Mouse (Mus musculus) ES-Bruce4 (cell line): ENCODE measurements around the gene Notch4. TPM values are rescaled to one million over a fixed set of nuclear protein-coding genes. Genes with fewer than 3 reads are reported as not detected.

Experiments used
- H3K27ac ChIP-seq: 2 replicates; pipeline ENCODE4 v1.5.1; 2012; ENCODE audit warnings: low read length, inconsistent platforms; ENCODE audit not compliant: insufficient read depth
- H3K27me3 ChIP-seq: 2 replicates; pipeline ENCODE4 v1.6.1; 2012; ENCODE audit warnings: mild to moderate bottlenecking, low read length, inconsistent platforms; ENCODE audit not compliant: control insufficient read depth, poor library complexity, insufficient read depth, severe bottlenecking
- H3K36me3 ChIP-seq: 2 replicates; pipeline ENCODE4 v1.6.1; 2012; ENCODE audit warnings: inconsistent platforms, mild to moderate bottlenecking, low read length, moderate library complexity; ENCODE audit not compliant: control insufficient read depth, poor library complexity, insufficient read depth, severe bottlenecking
- H3K4me1 ChIP-seq: one replicate; pipeline ENCODE4 v1.8.1; 2011; ENCODE audit warnings: low read length; ENCODE audit not compliant: control insufficient read depth, insufficient read depth
- H3K4me3 ChIP-seq: 2 replicates; pipeline ENCODE4 v1.5.1; 2011; ENCODE audit warnings: low read depth, mild to moderate bottlenecking, low read length
- H3K9ac ChIP-seq: 2 replicates; pipeline ENCODE4 v1.6.1; 2012; ENCODE audit warnings: low read depth, mild to moderate bottlenecking, inconsistent platforms; ENCODE audit not compliant: poor library complexity, severe bottlenecking
- H3K9me3 ChIP-seq: replicated peaks from 2 replicates; pipeline ENCODE4 v1.6.1; 2012; ENCODE audit warnings: mild to moderate bottlenecking, low read length, inconsistent platforms; ENCODE audit not compliant: control insufficient read depth, poor library complexity, insufficient read depth, severe bottlenecking
- CTCF ChIP-seq: IDR thresholded peaks from one replicate; pipeline ENCODE4 v1.8.1; 2011; ENCODE audit warnings: low read depth, low read length
- EP300 ChIP-seq: IDR thresholded peaks from 2 replicates; pipeline ENCODE4 v1.6.1; 2011; ENCODE audit warnings: low read depth, low read length; ENCODE audit not compliant: insufficient read depth
- POLR2A ChIP-seq: IDR thresholded peaks from one replicate; pipeline ENCODE4 v1.8.1; 2011; ENCODE audit warnings: low read length; ENCODE audit not compliant: insufficient read depth
- polyA plus RNA-seq: library from polyadenylated mRNA; stranded (reverse); fragments of >200 nt; gene quantifications from 2 replicates; pipeline ENCODE4 v1.2.4, GENCODE M21; 2011; ENCODE audit warnings: low read depth; ENCODE audit not compliant: missing spikeins, insufficient read depth, insufficient read length

The Notch4 gene
- polyA plus RNA-seq, 1 experiment = 7.0 TPM

GRCm38 (mm10) chr17:34587814-34588213 is 23.7 kb downstream of the Notch4 start:
- H3K9ac ChIP-seq = peak overlapping the region; percentile 80
- peak overlapping the region; percentile 97 for H3K4me3 ChIP-seq
- H3K9me3 ChIP-seq = no peaks in the 10 kb centered on the region
- no peaks in the 10 kb centered on the region for H3K27me3 ChIP-seq
- TF ChIP-seq CTCF (no peak), POLR2A (no peak), EP300 (no peak)
- H3K4me1 ChIP-seq = peaks cover 11% of the 10 kb centered on the region
- H3K36me3 ChIP-seq = no peaks in the 10 kb centered on the region
- no peak overlapping the region for H3K27ac ChIP-seq

DNA sequence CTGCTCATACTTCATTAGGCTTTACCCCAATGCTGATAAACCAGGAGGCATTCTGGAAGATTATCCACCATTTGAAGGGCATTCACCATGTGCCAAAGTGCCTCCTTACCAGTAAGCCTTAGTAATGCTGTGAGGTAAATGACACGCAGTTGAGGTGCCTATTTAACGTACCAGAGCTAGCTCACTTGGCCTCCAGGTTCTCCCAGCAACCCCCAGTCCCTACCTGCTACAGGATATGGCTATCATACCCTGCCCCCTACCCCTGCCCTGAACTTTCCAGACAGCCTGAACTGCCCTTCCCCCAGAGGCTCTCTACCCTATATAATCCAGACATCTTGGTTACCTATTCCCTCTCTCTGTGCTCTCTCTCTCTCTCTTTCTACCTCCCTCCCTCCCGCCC is 24.7 kb downstream of the Notch4 start:
- H3K27me3 ChIP-seq = no peaks in the 10 kb centered on the region
- no peaks in the 10 kb centered on the region for H3K9me3 ChIP-seq
- H3K9ac ChIP-seq = peak overlapping the region; percentile 43
- TF ChIP-seq EP300 (no peak), POLR2A (no peak), CTCF (no peak)
- no peaks in the 10 kb centered on the region for H3K36me3 ChIP-seq
- no peak overlapping the region for H3K4me3 ChIP-seq
- peaks cover 11% of the 10 kb centered on the region for H3K4me1 ChIP-seq
- no peak overlapping the region for H3K27ac ChIP-seq

- Histone ChIP-seq H3K9me3 (no peaks in the 10 kb centered on the region), H3K4me3 (no peak overlapping the region), H3K27me3 (no peaks in the 10 kb centered on the region), H3K27ac (no peak overlapping the region), H3K4me1 (peaks cover 11% of the 10 kb centered on the region), H3K9ac (peak overlapping the region; percentile 43), H3K36me3 (no peaks in the 10 kb centered on the region)
- TF ChIP-seq CTCF (no peak), POLR2A (no peak), EP300 (no peak)
Measured at GRCm38 (mm10) chr17:34589206-34589605, 25.1 kb downstream of the Notch4 start.

DNA sequence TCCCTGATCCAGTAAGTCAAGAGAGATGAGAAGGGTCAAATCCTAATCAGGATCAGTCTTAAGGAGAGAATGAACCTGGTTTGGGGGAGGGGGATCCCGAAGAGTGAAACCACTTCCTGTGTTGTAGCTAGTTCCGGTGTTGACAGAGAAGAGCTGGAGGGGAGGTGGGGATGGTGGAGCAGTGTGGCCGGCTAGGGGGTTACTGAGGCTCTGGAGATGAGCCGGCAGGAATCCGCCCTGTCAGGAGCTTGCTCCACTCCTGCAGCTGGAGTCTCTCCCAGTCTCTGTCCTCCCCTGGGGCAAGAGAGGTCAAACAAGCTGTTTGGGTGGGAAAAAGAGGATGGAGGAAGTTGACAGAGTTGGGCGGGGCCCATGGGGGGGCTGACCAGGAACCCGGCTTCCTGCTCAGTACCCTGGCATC is 25.6 kb downstream of the Notch4 start, which contains the start of gene Gpsm3:
TSS of gene Gpsm3 (plus strand) at position 126 of the 421 bp plus-strand sequence.
- no peaks in the 10 kb centered on the region for H3K9me3 ChIP-seq
- peak within 1 kb of the TSS; percentile 43 for H3K9ac ChIP-seq
- 0 out of 2 replicates have a peak, but pooled peaks cover 4% of the 10 kb centered on the region for H3K36me3 ChIP-seq
- peak within 1 kb of the TSS; percentile 37; the same call in 1 of the 2 replicates for H3K4me3 ChIP-seq
- H3K4me1 ChIP-seq = peaks cover 11% of the 10 kb centered on the region
- no peaks in the 10 kb centered on the region for H3K27me3 ChIP-seq
- TF ChIP-seq CTCF = no peak
- TF ChIP-seq EP300 = 0 out of 2 replicates have a peak, but pooled peaks have one; percentile 13
- peak within 1 kb of the TSS; percentile 33; the same call in 1 of the 2 replicates for H3K27ac ChIP-seq

DNA sequence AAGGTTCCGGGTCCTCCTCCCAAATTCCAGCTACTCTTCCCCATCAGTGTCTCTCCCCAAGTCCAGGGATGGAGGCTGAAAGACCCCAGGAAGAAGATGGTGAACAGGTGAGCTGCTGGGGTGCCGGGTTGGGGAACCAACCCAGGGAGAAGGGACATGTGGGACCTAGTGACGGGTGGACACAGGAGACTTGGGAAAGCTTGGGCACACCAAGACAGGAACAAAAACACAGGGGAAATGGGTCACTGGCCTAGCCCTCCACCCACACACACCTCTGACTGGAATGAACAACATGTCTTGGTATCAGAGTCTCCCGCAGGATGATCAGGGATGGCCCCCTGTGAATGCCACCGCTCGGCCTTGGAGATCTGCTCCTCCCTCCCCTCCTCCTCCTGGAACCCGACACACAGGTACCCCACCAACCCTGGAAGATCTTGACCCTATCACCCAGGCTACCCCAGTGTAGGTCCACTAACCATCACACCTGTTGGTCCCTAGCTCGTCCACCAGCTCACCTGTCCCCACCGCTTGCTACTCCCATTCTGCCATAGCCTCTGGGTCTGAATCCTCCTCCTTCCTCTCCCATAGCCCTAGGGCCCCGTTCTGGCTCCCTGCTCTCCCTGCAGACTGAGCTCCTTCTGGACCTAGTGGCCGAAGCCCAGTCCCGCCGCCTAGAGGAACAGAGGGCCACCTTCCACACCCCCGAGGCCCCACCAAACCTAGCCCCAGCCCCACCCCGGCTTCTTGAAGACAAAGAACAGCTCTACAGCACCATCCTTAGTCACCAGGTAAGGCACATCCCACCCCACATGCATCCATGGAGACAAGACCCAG is 26.3 kb downstream of the Notch4 start:
- Histone ChIP-seq H3K27ac (peak overlapping the region; percentile 75), H3K4me1 (peaks cover 11% of the 10 kb centered on the region), H3K36me3 (0 out of 2 replicates have a peak, but pooled peaks cover 6% of the 10 kb centered on the region), H3K9me3 (no peaks in the 10 kb centered on the region), H3K27me3 (no peaks in the 10 kb centered on the region), H3K4me3 (peak overlapping the region; percentile 73; the same call in 1 of the 2 replicates), H3K9ac (peak overlapping the region; percentile 98)
- no peak for TF ChIP-seq CTCF
- TF ChIP-seq EP300 = no peak
- TF ChIP-seq POLR2A = no peak
